Mouse (Mus musculus) heart, adult 2 months (tissue): ENCODE results near the gene Prrx2. TPM values are rescaled to one million over a fixed set of nuclear protein-coding genes. Genes with fewer than 3 reads are reported as not detected.

Source experiments
- DNase-seq, 2 experiments: peaks; one replicate each; pipeline ENCODE4 v3.0.0; 2021
- H3K27ac ChIP-seq: fragments of 200-600 bp; 2 replicates; pipeline ENCODE4 v1.8.1; 2022
- H3K27me3 ChIP-seq: fragments of 200-500 bp; 2 replicates; pipeline ENCODE4 v1.6.1; 2012; ENCODE audit warnings: mild to moderate bottlenecking, low read length, inconsistent platforms, mixed read lengths; ENCODE audit not compliant: control insufficient read depth, insufficient read depth
- H3K36me3 ChIP-seq: fragments of 200-500 bp; 2 replicates; pipeline ENCODE4 v1.6.1; 2012; ENCODE audit warnings: low read length, inconsistent platforms; ENCODE audit not compliant: control insufficient read depth, insufficient read depth
- H3K4me1 ChIP-seq: fragments of 200-500 bp; 2 replicates; pipeline ENCODE4 v1.6.1; 2011; ENCODE audit warnings: low read length; ENCODE audit not compliant: control insufficient read depth, insufficient read depth
- H3K4me3 ChIP-seq: fragments of 200-600 bp; 2 replicates; pipeline ENCODE4 v1.8.1; 2022
- H3K79me2 ChIP-seq: fragments of 200-500 bp; replicated peaks from 2 replicates; pipeline ENCODE4 v1.6.1; 2012; ENCODE audit warnings: mild to moderate bottlenecking, inconsistent platforms, low read length, moderate library complexity, mixed read lengths; ENCODE audit not compliant: control insufficient read depth, insufficient read depth
- H3K9ac ChIP-seq: fragments of 200-500 bp; 2 replicates; pipeline ENCODE4 v1.6.1; 2012; ENCODE audit warnings: low read depth, mild to moderate bottlenecking, control low read depth, inconsistent platforms, low read length, mixed read lengths
- CTCF ChIP-seq: fragments of 200-600 bp; IDR thresholded peaks from 2 replicates; pipeline ENCODE4 v1.8.1; 2022; ENCODE audit warnings: antibody characterized with exemption, mild to moderate bottlenecking, moderate library complexity
- EP300 ChIP-seq: fragments of 200-500 bp; IDR thresholded peaks from 2 replicates; pipeline ENCODE4 v1.6.1; 2011; ENCODE audit warnings: low read depth, low read length, control low read depth; ENCODE audit not compliant: insufficient read depth
- POLR2A ChIP-seq: fragments of 200-500 bp; IDR thresholded peaks from 2 replicates; pipeline ENCODE4 v1.6.1; 2011; ENCODE audit warnings: mild to moderate bottlenecking, low read depth, low read length, control low read depth; ENCODE audit not compliant: insufficient read depth
- WGBS: fragments of 180-500 bp; shearing (Covaris S2); methylation state at CpG from one replicate; pipeline ENCODE4 v1.1.7; 2018; 5-methylcytosine and 5-hydroxymethylcytosine counted together
- intact Hi-C: fragments of 180-260 bp; cut with DNase I; formaldehyde crosslinking; loops from one replicate; pipeline ENCODE4 v1.15.1; 2025
- polyA plus RNA-seq: library from polyadenylated mRNA; depleted of rRNA; stranded (reverse); fragments of >200 nt; gene quantifications from 2 replicates; pipeline ENCODE4 v1.2.3, GENCODE M21; 2012
- total RNA-seq, 2 experiments: library from RNA; stranded (reverse); gene quantifications; 2 replicates each; pipeline ENCODE4 v1.2.3; 2021

Gene Prrx2
- total and polyA plus RNA-seq, 3 experiments, result 0.75 to 1.6 (median 0.84) TPM

DNA sequence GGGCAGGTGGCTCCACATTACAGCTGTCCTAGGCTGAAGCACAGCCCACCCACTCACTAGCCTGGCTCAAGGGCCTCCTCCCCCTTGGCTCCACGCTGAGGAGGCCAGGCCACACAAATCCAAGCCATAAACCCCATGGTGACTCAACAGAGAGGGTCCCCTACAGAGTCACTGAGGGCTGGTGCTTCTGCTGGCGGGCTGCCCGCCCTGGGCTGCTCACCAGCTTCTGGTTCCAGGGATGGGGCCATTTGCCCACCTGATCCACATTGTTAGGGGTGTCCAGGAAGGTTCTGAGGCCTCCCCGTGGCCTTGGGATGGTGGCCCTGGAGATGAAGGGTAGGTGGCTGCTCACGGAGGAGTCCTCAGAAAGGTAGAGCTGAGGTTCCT, 38.9 kb upstream of the Prrx2 start:
- TF ChIP-seq EP300 (no peak), CTCF (no peak), POLR2A (no peak)
- intact Hi-C loops, result loop anchor here (2.0 kb wide), 2 partner anchors 83 to 139 kb away; no protein-coding TSS in a partner anchor
- no peak overlapping the region for H3K4me3 ChIP-seq
- peak in 1 of 2 experiments; percentile 26 for DNase-seq
- WGBS, result 87% methylated on average over 5 of the region's 5 CpGs
- no peaks in the 10 kb centered on the region for H3K27me3 ChIP-seq
- H3K79me2 ChIP-seq, result no peaks in the 10 kb centered on the region
- H3K9ac ChIP-seq, result no peak overlapping the region
- H3K36me3 ChIP-seq, result no peaks in the 10 kb centered on the region
- H3K27ac ChIP-seq, result no peak overlapping the region
- no peaks in the 10 kb centered on the region; the same call in 1 of the 2 replicates for H3K4me1 ChIP-seq

GRCm38 (mm10) chr2:30796382-30796781, 38.4 kb upstream of the Prrx2 start:
- H3K79me2 ChIP-seq, result no peaks in the 10 kb centered on the region

DNA sequence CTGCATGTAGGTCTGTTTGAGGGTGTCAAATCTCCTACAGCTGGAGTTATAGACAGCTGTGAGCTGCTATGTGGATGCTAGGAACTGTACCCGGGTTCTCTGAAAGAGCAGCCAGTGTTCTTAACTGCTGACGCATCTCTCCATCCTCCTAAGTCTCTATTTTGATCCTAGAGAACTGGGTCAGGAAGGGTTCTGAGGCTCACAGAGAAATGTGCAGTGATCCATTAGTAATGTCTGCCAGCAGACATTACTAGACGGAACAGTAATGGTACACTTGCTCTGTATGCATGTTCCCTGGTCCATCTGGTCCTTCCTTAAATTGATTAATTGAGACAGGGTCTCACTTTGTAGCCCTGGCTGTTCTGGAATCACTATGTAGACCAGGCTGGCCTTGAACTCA, 35.3 kb upstream of the Prrx2 start:
- no peak for DNase-seq
- Histone ChIP-seq H3K4me3 (no peak overlapping the region), H3K36me3 (no peaks in the 10 kb centered on the region), H3K4me1 (peaks cover 3% of the 10 kb centered on the region; the same call in 1 of the 2 replicates), H3K79me2 (no peaks in the 10 kb centered on the region), H3K9ac (no peak overlapping the region), H3K27me3 (no peaks in the 10 kb centered on the region), H3K27ac (no peak overlapping the region)
- TF ChIP-seq POLR2A (no peak), EP300 (no peak), CTCF (no peak)
- 93% methylated on average over 3 of the region's 3 CpGs for WGBS
- intact Hi-C loops, result no loop called here

More at GRCm38 (mm10) chr2:30796382-30796781, 38.4 kb upstream of the Prrx2 start:
- no peak overlapping the region for H3K4me3 ChIP-seq
- no peak for TF ChIP-seq EP300
- 0 out of 2 replicates have a peak, but pooled peaks have one; percentile 17 for TF ChIP-seq POLR2A
- DNase-seq, result peak; percentile 72 to 83
- 16% methylated on average over 11 of the region's 11 CpGs for WGBS
- no peaks in the 10 kb centered on the region for H3K36me3 ChIP-seq
- H3K27me3 ChIP-seq, result no peaks in the 10 kb centered on the region
- H3K27ac ChIP-seq, result no peak overlapping the region; the same call in 1 of the 2 replicates
- intact Hi-C loops, result no loop called here
- H3K4me1 ChIP-seq, result no peaks in the 10 kb centered on the region; the same call in 1 of the 2 replicates
- no peak overlapping the region for H3K9ac ChIP-seq

- 56% methylated on average over 7 of the region's 7 CpGs for WGBS
- Histone ChIP-seq H3K27me3 (no peaks in the 10 kb centered on the region), H3K27ac (no peak overlapping the region), H3K9ac (no peak overlapping the region), H3K36me3 (no peaks in the 10 kb centered on the region), H3K4me1 (peaks cover 3% of the 10 kb centered on the region; the same call in 1 of the 2 replicates), H3K4me3 (peak overlapping the region; percentile 53; the same call in 1 of the 2 replicates), H3K79me2 (no peaks in the 10 kb centered on the region)
- TF ChIP-seq EP300 (no peak), CTCF (no peak), POLR2A (no peak)
- intact Hi-C loops, result no loop called here
- DNase-seq, result no peak
Measured at GRCm38 (mm10) chr2:30800671-30801066, 34.1 kb upstream of the Prrx2 start.

GRCm38 (mm10) chr2:30801067-30801852, 33.5 kb upstream of the Prrx2 start:
- no peaks in the 10 kb centered on the region for H3K79me2 ChIP-seq
- H3K4me1 ChIP-seq, result peaks cover 3% of the 10 kb centered on the region; the same call in 1 of the 2 replicates
- no peak overlapping the region for H3K27ac ChIP-seq
- intact Hi-C loops, result no loop called here
- TF ChIP-seq CTCF (no peak), EP300 (no peak), POLR2A (no peak)
- 2% methylated on average over 77 of the region's 77 CpGs for WGBS
- no peaks in the 10 kb centered on the region for H3K27me3 ChIP-seq
- no peaks in the 10 kb centered on the region for H3K36me3 ChIP-seq
- peak; percentile 53 to 57 for DNase-seq
- peak overlapping the region; percentile 53 for H3K4me3 ChIP-seq
- H3K9ac ChIP-seq, result peak overlapping the region; percentile 56

DNA sequence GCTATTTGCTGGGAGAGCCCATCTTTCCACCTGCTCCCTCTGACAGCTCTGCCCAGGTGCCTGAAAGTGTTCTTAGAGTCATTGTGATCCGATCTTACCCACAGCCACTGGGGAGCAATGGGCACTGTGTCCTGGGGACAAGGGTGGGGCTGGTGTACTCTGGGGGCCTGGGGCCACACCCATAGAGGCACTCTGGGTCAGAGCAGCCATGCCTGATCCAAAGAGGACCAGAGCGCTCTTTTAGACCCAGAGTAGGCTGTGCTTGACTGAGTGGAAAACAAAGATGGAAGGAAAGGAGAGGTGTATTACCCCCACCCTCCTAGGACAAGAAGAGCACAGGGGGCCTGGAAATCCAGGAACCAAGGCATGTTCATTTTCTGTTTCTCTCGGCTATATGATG, 31.2 kb upstream of the Prrx2 start, which contains the start of gene 1700001O22Rik:
Gene 1700001O22Rik (minus strand): TSS at position 58 of the 400 bp plus-strand sequence.
- peaks cover 8% of the 10 kb centered on the region for H3K4me1 ChIP-seq
- H3K9ac ChIP-seq, result no peak within 1 kb of the TSS
- no peaks in the 10 kb centered on the region for H3K36me3 ChIP-seq
- no peak for DNase-seq
- intact Hi-C loops, result no loop called here
- 85% methylated on average over 3 of the region's 3 CpGs for WGBS
- H3K4me3 ChIP-seq, result no peak within 1 kb of the TSS
- no peak within 1 kb of the TSS for H3K27ac ChIP-seq
- H3K79me2 ChIP-seq, result no peaks in the 10 kb centered on the region; the same call in 1 of the 2 replicates
- H3K27me3 ChIP-seq, result no peaks in the 10 kb centered on the region
- TF ChIP-seq CTCF, result no peak
- no peak for TF ChIP-seq POLR2A
- TF ChIP-seq EP300, result no peak
